Mouse (Mus musculus) layer of hippocampus, adult 11-12 months (tissue): Measurements from ENCODE around the gene Acot1.

Source experiments
- DNase-seq: peaks from one replicate; pipeline ENCODE4 v3.0.0; 2022; ENCODE audit warnings: low spot score

Gene Acot1

GRCm38 (mm10) chr12:84064621-84065020, 55.3 kb downstream of the Acot1 start:
- no peak for DNase-seq

- DNase-seq, result no peak
Measured at GRCm38 (mm10) chr12:84067752-84068151, 58.5 kb downstream of the Acot1 start.
